9 mouse cellular contexts compared by ENCODE assay signal in the genomic region with DNA sequence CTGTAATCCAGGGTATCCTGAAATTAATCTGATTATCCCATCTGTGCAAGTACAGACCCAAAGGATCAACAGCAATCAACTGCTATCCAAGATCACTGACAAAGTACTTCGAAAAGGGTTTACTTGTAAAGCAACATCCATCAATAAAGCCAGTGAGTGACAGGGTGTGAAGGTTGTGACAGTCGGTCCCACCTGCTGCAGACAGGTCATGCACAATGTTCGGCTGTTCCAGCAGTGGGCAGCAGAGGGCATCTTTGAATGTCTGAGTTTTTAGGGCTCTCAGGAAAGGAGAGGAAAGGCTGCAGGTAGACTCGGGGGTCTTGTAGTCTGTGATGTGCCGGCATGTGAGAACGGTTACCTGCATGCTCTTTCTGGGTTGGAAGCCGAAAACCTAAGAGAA. TPM values are rescaled to one million over a fixed set of nuclear protein-coding genes. Genes with fewer than 3 reads are reported as not detected.
DNase-seq lines count a peak whose midpoint lies in the region; ATAC-seq lines count a peak whose summit lies in the region.
"Had no signal": no experiment of that assay in that cellular context is flagged by ENCODE, and none has a peak within 500 bp of the region (broad histone marks: within the 10 kb centered on the region; RNA-seq: fewer than 3 reads in every experiment).

No protein-coding gene starts in this region.

- intact Hi-C loops in left cerebral cortex, postnatal 10 days (cut with DNase I): no loop called here

- no peak overlapping the region for H3K4me3 ChIP-seq in liver, embryonic 12.5 days
- no peak overlapping the region for H3K4me3 ChIP-seq in embryonic facial prominence, embryonic 11.5 days (ENCODE audit: low read depth, low read length)
- H3K4me3 ChIP-seq: limb, embryonic 13.5 days had no signal

- H3K36me3 ChIP-seq in liver, embryonic 12.5 days: peaks cover 79% of the 10 kb centered on the region
- H3K36me3 ChIP-seq in embryonic facial prominence, embryonic 11.5 days (replicated peaks; ENCODE audit: control insufficient read depth, insufficient read depth, low read depth, low read length): peaks cover 2% of the 10 kb centered on the region

- no peak for ATAC-seq in liver, embryonic 12.5 days
- ATAC-seq in embryonic facial prominence, embryonic 11.5 days (replicated peaks; ENCODE audit: insufficient number of reproducible peaks, low FRiP score, low TSS enrichment, low read depth): no peak

- no peaks in the 10 kb centered on the region for H3K27me3 ChIP-seq in liver, embryonic 12.5 days (replicated peaks)
- H3K27me3 ChIP-seq in embryonic facial prominence, embryonic 11.5 days (ENCODE audit: control insufficient read depth, insufficient read depth, low read length): no peaks in the 10 kb centered on the region
- H3K27me3 ChIP-seq: limb, embryonic 13.5 days had no signal

- no peak overlapping the region for H3K4me2 ChIP-seq in liver, embryonic 12.5 days
- no peak overlapping the region for H3K4me2 ChIP-seq in embryonic facial prominence, embryonic 11.5 days (ENCODE audit: low read depth, low read length)
- H3K4me2 ChIP-seq: limb, embryonic 13.5 days had no signal

- no peaks in the 10 kb centered on the region for H3K9me3 ChIP-seq in liver, embryonic 12.5 days (replicated peaks)
- no peaks in the 10 kb centered on the region for H3K9me3 ChIP-seq in embryonic facial prominence, embryonic 11.5 days (replicated peaks; ENCODE audit: control insufficient read depth, low read length)
- H3K9me3 ChIP-seq: limb, embryonic 13.5 days had no signal

- H3K4me1 ChIP-seq in liver, embryonic 12.5 days: no peaks in the 10 kb centered on the region
- no peaks in the 10 kb centered on the region for H3K4me1 ChIP-seq in embryonic facial prominence, embryonic 11.5 days (ENCODE audit: control insufficient read depth, insufficient read depth, low read length)

- DNase-seq in liver (peak; percentile 14), MN1 (ENCODE audit: low spot score) (peak; percentile 18)
- DNase-seq in embryonic facial prominence, embryonic 11.5 days (ENCODE audit: low spot score): peak; percentile 51
- peak; percentile 16 to 26 for DNase-seq in thymus, adult 18-20 months
- no peak for DNase-seq in adrenal gland, postnatal 36 days
- DNase-seq in left cerebral cortex, postnatal 10 days (ENCODE audit: extremely low spot score in 1 of 2, low spot score in 2 of 2): no peak
- DNase-seq: cerebellum, adult 8-10 months had no signal

- WGBS in liver, embryonic 12.5 days (ENCODE audit: insufficient replicate concordance): 81% methylated on average over 7 of the region's 7 CpGs
- 81% methylated on average over 7 of the region's 7 CpGs for WGBS in embryonic facial prominence, embryonic 11.5 days

- no peak overlapping the region for H3K9ac ChIP-seq in liver, embryonic 12.5 days
- no peak overlapping the region for H3K9ac ChIP-seq in embryonic facial prominence, embryonic 11.5 days (replicated peaks; ENCODE audit: low read length)
- H3K9ac ChIP-seq: limb, embryonic 13.5 days had no signal

- no peak overlapping the region for H3K27ac ChIP-seq in liver, embryonic 12.5 days
- H3K27ac ChIP-seq in embryonic facial prominence, embryonic 11.5 days (replicated peaks; ENCODE audit: low read depth, low read length): no peak overlapping the region
- H3K27ac ChIP-seq: limb, embryonic 13.5 days had no signal

RNA-seq across cellular contexts. Expression of gene Psmg1, which starts 7.2 kb away (rescaled TPM):
- 81.5 and 81.8 TPM in 2 replicates for polyA plus RNA-seq in liver, embryonic 12.5 days (2016; fragmentation: Nextera tagmentation; extraction: Ambion mirVana)
- polyA plus RNA-seq in embryonic facial prominence, embryonic 11.5 days (2014; fragmentation: Nextera tagmentation; extraction: Ambion mirVana): 104 and 111 TPM in 2 replicates
- 10 to 100 TPM; 30.0 to 38.4 TPM for total RNA-seq in adrenal gland, postnatal 36 days (2021)
- total RNA-seq in left cerebral cortex, postnatal 10 days (2021): 10 to 100 TPM; 19.1 to 20.2 TPM

Comparison
In these comparisons a context has a peak if more than half of its experiments do, and no peak if none do; other contexts are left out.
1. DNase-seq: peak in liver (single experiment), MN1 (single experiment), embryonic facial prominence, embryonic 11.5 days (single experiment) and thymus, adult 18-20 months (2 of 2); none in adrenal gland, postnatal 36 days (0 of 2) and left cerebral cortex, postnatal 10 days (0 of 2).